Mouse (Mus musculus) cerebellum, adult 2 months (tissue): ENCODE measurements at regions not wholly inside any gene's neighbourhood (a gene's known extent, or its start where the extent isn't known, plus 50 kb on each side); places are given as distances from the start of the nearest gene placed in this dataset.

Source experiments
- CTCF ChIP-seq: fragments of 200-500 bp; IDR thresholded peaks from 2 replicates; pipeline ENCODE4 v1.5.1; 2011; ENCODE audit warnings: low read depth, mild to moderate bottlenecking, control low read depth, low read length, moderate library complexity, borderline replicate concordance; ENCODE audit not compliant: insufficient read depth
- POLR2A ChIP-seq: fragments of 200-500 bp; IDR thresholded peaks from 2 replicates; pipeline ENCODE4 v1.6.1; 2011; ENCODE audit warnings: low read length, control low read depth, borderline replicate concordance; ENCODE audit not compliant: insufficient read depth

- no peak for TF ChIP-seq CTCF
- no peak for TF ChIP-seq POLR2A
These were observed 87.1 kb upstream of the Fam3c start for GRCm38 (mm10) chr6:22443170-22443569.
